Comparison of ENCODE assay signal across 18 mouse cellular contexts in genomic region chr9:27556315-27557225, GRCm38 (mm10).
A peak's percentile ranks its signal among the peaks of the same experiment; 100 is the strongest.
DNase-seq lines count a peak whose midpoint lies in the region; ATAC-seq lines count a peak whose summit lies in the region.
"Had no signal": no experiment of that assay in that cellular context is flagged by ENCODE, and none has a peak within 500 bp of the region (broad histone marks: within the 10 kb centered on the region; RNA-seq: fewer than 3 reads in every experiment).

No protein-coding gene starts in this region.

- H3K9me3 ChIP-seq in forebrain, embryonic 14.5 days (replicated peaks; ENCODE audit: control insufficient read depth, low read length) = no peaks in the 10 kb centered on the region
- no peaks in the 10 kb centered on the region for H3K9me3 ChIP-seq in midbrain, embryonic 16.5 days (replicated peaks; ENCODE audit: control insufficient read depth, low read length, poor library complexity, severe bottlenecking)
- H3K9me3 ChIP-seq: heart, embryonic 12.5 days; lung, embryonic 15.5 days; neural tube, embryonic 12.5 days had no signal

- no peak overlapping the region for H3K27ac ChIP-seq in forebrain, embryonic 14.5 days (ENCODE audit: low read depth, low read length)
- 0 out of 2 replicates have a peak overlapping the region, but pooled peaks have one; percentile 25 for H3K27ac ChIP-seq in midbrain, embryonic 16.5 days (ENCODE audit: low read length)
- H3K27ac ChIP-seq: layer of hippocampus, adult 2 months; lung, embryonic 15.5 days; neural tube, embryonic 12.5 days; stomach, postnatal 0 days had no signal

- WGBS in forebrain, embryonic 14.5 days = 7% methylated on average over 6 of the region's 6 CpGs
- WGBS in midbrain, embryonic 16.5 days = 10% methylated on average over 6 of the region's 6 CpGs

- DNase-seq in heart, adult 11 months = peak; percentile 14
- DNase-seq in heart, postnatal 25 days (ENCODE audit: low spot score) = no peak
- DNase-seq in brain, adult 2 months (ENCODE audit: low read depth, low spot score) = peak; percentile 67
- DNase-seq in forebrain, embryonic 14.5 days (ENCODE audit: low spot score) = peak; percentile 53
- no peak for DNase-seq in adrenal gland, adult 8-10 months
- no peak for DNase-seq in layer of hippocampus, postnatal 14 days (ENCODE audit: low spot score in 2 of 2)
- DNase-seq in spleen, postnatal 10 days (ENCODE audit: low spot score in 2 of 2) = no peak
- DNase-seq: B cell, adult 2 months; cerebellum, adult 11-12 months; gastrocnemius, postnatal 25 days had no signal

- no peaks in the 10 kb centered on the region for H3K36me3 ChIP-seq in forebrain, embryonic 14.5 days (ENCODE audit: control insufficient read depth, insufficient read depth, low read length)
- no peaks in the 10 kb centered on the region for H3K36me3 ChIP-seq in midbrain, embryonic 16.5 days (ENCODE audit: control insufficient read depth, insufficient read depth, low read length)
- H3K36me3 ChIP-seq: heart, embryonic 12.5 days; lung, embryonic 15.5 days; neural tube, embryonic 12.5 days had no signal

- no peaks in the 10 kb centered on the region for H3K27me3 ChIP-seq in forebrain, embryonic 14.5 days (replicated peaks; ENCODE audit: control insufficient read depth, insufficient read depth, low read length)
- H3K27me3 ChIP-seq in midbrain, embryonic 16.5 days (ENCODE audit: control insufficient read depth, insufficient read depth, low read depth, low read length) = no peaks in the 10 kb centered on the region
- H3K27me3 ChIP-seq: heart, embryonic 12.5 days; lung, embryonic 15.5 days; neural tube, embryonic 12.5 days had no signal

- intact Hi-C loops in heart, postnatal 25 days (cut with DNase I) = no loop called here

- ATAC-seq in forebrain, embryonic 14.5 days = peak; percentile 52; the same call in 1 of the 2 replicates
- peak; percentile 32; the same call in 1 of the 2 replicates for ATAC-seq in midbrain, embryonic 16.5 days
- ATAC-seq: activated CD4-positive, CD25-positive, alpha-beta regulatory T cell, adult 4 months had no signal

- H3K4me3 ChIP-seq in forebrain, embryonic 14.5 days (ENCODE audit: low read depth, low read length) = no peak overlapping the region
- no peak overlapping the region for H3K4me3 ChIP-seq in midbrain, embryonic 16.5 days (ENCODE audit: low read depth, low read length)
- H3K4me3 ChIP-seq: heart, embryonic 12.5 days; layer of hippocampus, adult 2 months; lung, embryonic 15.5 days; megakaryocyte, embryonic 14.5 days; neural tube, embryonic 12.5 days had no signal

- H3K9ac ChIP-seq in forebrain, embryonic 14.5 days (ENCODE audit: low read length) = no peak overlapping the region
- no peak overlapping the region for H3K9ac ChIP-seq in midbrain, embryonic 16.5 days (ENCODE audit: low read depth, low read length)
- H3K9ac ChIP-seq: heart, embryonic 12.5 days; lung, embryonic 15.5 days; neural tube, embryonic 12.5 days had no signal

- no peak overlapping the region; the same call in 1 of the 2 replicates for H3K4me2 ChIP-seq in forebrain, embryonic 14.5 days (ENCODE audit: low read length)
- H3K4me2 ChIP-seq in midbrain, embryonic 16.5 days (ENCODE audit: low read length) = no peak overlapping the region
- H3K4me2 ChIP-seq: heart, embryonic 12.5 days; lung, embryonic 15.5 days; neural tube, embryonic 12.5 days had no signal

- peaks cover 5% of the 10 kb centered on the region for H3K4me1 ChIP-seq in forebrain, embryonic 14.5 days (ENCODE audit: control insufficient read depth, insufficient read depth, low read length)
- H3K4me1 ChIP-seq in midbrain, embryonic 16.5 days (ENCODE audit: control insufficient read depth, insufficient read depth, low read length) = peaks cover 17% of the 10 kb centered on the region
- H3K4me1 ChIP-seq: lung, embryonic 15.5 days had no signal

Comparison
In these comparisons a context has a peak if more than half of its experiments do, and no peak if none do; other contexts are left out.
1. DNase-seq: peak in heart, adult 11 months (single experiment), brain, adult 2 months (single experiment) and forebrain, embryonic 14.5 days (single experiment); none in heart, postnatal 25 days (single experiment), adrenal gland, adult 8-10 months (single experiment), layer of hippocampus, postnatal 14 days (0 of 2) and spleen, postnatal 10 days (0 of 2).